Mouse (Mus musculus) heart, adult 2 months (tissue): ENCODE measurements at regions not wholly inside any gene's neighbourhood (a gene's known extent, or its start where the extent isn't known, plus 50 kb on each side); places are given as distances from the start of the nearest gene placed in this dataset.

Source experiments
- CTCF ChIP-seq: fragments of 200-600 bp; IDR thresholded peaks from 2 replicates; pipeline ENCODE4 v1.8.1; 2022; ENCODE audit warnings: antibody characterized with exemption, mild to moderate bottlenecking, moderate library complexity
- POLR2A ChIP-seq: fragments of 200-500 bp; IDR thresholded peaks from 2 replicates; pipeline ENCODE4 v1.6.1; 2011; ENCODE audit warnings: mild to moderate bottlenecking, low read depth, low read length, control low read depth; ENCODE audit not compliant: insufficient read depth

- TF ChIP-seq CTCF (peak; percentile 58), POLR2A (no peak)
Observed at GRCm38 (mm10) chr15:3908721-3909120, 70.7 kb downstream of the Fbxo4 start.
